Mouse (Mus musculus) Muller cell, postnatal 12 days (primary cell): ENCODE measurements around the gene Paqr6.
A peak's percentile ranks its signal among the peaks of the same experiment; 100 is the strongest.
"Not testable (repeated sequence)": the region's sequence is repeated elsewhere in the genome, so short reads cannot be mapped to it uniquely, and the experiment has no call there.

Experiments used
- DNase-seq: peaks from one replicate; pipeline ENCODE4 v3.0.0-alpha.2; 2015; ENCODE audit errors: inconsistent ontology term

The Paqr6 gene

DNA sequence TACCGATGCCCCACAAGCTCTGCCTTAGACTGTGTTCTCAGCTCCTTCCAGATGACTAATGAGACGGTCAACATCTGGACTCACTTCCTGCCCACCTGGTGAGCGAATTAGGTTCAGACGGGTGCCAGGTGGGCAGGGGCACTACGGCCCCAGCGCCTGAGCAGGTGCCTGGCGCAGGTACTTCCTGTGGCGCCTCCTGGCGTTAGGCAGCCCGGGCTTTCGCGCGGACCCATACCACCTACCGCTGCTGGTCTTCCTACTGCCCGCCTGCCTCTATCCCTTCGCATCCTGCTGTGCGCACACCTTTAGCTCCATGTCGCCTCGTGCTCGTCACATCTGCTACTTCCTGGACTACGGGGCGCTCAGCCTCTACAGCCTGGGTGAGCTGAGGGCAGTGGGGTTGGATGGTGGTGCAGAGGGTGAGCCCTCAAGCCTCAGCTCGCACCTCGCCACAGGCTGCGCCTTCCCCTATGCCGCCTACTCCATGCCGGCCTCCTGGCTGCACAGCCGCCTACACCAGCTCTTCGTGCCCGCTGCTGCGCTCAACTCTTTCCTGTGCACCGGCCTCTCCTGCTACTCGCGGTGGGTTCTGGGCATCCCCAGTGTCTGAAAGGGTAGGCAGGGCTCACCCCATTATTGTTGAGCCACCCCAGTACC lies 1.4 kb downstream of the Paqr6 start:
- no peak for DNase-seq

DNA sequence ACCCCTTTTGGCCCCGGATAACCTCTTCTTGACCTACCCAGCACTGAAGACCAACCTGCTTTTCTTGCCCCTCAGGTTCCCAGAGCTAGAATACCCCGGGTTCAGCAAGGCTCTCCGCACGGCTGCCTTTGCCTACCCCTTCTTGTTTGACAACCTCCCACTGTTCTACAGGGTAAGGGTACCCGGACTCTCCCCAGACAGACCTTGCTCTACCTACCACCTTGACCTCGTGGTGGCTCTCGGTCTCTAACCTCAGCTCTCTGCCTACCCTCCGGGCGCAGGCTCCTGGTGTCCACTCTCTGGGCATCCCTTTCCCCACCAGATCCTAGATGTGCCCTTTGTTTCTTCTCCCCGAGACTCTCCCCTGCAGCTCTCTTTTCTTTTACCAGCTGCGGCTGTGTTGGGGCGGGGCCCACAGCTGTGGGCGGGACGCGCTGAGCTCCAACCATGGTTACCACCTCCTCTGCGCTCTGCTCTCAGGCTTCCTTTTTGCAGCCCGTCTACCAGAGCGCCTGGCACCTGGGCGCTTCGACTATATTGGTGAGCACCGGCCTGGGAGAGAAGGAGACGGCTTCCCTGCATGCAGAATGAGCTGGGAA lies 2.5 kb downstream of the Paqr6 start:
- DNase-seq, result not testable (repeated sequence)

DNA sequence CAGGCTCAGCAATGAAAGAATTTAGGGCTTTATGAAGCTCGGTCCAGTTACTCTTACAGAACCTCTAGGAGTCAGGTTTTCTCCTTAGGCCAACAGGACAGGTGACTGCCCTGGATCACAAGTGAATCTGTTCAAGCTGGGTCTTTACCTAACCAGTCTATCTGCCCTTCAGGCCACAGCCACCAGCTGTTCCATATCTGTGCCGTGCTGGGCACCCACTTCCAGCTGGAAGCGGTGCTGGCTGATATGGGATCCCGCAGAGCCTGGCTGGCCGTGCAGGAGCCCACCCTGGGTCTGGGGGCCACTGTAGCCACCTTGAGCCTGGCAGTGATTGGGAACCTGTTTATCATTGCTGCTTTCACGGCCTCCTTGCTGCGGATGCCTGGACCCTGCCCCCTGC lies 3.1 kb downstream of the Paqr6 start:
- not testable (repeated sequence) for DNase-seq

DNA sequence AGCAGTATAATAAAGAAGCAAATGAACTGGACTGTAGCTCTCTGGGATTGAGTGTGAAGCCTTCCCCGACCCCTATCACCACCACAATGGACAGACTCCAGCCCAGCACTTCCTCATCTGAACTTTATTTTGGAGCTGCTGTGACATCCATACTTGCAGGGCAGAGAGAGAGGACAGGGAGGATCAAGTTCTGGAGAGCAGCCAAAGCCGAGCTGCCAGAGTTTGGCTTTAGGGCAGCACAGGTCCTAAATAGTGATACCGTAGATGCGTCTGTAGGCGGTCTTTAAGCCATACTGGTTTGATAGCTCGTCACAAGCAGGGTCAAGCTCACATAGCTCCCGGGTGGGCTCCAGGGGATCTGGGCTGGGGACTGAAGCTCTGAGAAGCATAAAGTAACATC lies 4.1 kb downstream of the Paqr6 start:
- not testable (repeated sequence) for DNase-seq

DNA sequence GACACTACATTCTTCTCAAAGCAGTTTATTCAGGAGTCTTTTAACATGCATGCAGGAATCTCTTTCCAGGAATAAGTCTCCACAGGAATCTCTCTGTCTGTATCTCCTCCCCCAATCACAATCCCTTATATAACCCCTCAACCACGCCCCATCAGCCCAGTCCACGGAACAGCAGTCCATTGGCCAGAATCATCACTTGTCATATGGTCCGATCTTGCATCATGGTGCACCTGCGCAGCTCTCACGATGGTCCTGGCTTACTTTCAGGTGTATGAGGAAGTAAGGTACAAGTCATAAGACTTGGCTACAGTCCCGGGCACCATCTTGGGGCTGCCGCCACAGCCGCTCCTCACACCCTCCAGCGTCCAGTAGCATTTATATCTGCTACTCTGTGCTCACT lies 8.3 kb downstream of the Paqr6 start, which contains the start of gene Bglap3:
Gene Bglap3, minus strand, starts transcription at position 101 of the 400 bp plus-strand sequence.
- DNase-seq, result not testable (repeated sequence)

DNA sequence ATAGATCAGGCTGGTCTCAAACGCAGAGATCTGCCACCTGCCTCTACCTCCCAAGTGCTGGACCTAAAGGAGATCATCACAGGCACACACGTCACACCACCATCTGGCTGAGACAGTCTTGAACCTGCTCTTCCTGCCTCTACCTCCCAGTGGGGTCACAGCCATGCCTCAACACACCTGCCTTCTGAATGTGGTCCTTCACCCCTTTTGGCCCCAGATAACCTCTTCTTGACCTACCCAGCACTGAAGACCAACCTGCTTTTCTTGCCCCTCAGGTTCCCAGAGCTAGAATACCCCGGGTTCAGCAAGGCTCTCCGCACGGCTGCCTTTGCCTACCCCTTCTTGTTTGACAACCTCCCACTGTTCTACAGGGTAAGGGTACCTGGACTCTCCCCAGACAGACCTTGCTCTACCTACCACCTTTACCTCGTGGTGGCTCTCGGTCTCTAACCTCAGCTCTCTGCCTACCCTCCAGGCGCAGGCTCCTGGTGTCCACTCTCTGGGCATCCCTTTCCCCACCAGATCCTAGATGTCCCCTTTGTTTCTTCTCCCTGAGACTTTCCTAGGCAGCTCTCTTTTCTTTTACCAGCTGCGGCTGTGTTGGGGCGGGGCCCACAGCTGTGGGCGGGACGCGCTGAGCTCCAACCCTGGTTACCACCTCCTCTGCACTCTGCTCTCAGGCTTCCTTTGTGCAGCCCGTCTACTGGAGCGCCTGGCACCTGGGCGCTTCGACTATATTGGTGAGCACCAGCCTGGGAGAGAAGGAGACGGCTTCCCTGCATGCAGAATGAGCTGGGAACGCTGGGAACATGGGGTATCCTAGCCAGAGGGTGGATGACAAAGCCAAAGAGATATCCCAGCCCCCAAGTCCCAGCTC lies 11.6 kb downstream of the Paqr6 start:
- peak; percentile 33 for DNase-seq

DNA sequence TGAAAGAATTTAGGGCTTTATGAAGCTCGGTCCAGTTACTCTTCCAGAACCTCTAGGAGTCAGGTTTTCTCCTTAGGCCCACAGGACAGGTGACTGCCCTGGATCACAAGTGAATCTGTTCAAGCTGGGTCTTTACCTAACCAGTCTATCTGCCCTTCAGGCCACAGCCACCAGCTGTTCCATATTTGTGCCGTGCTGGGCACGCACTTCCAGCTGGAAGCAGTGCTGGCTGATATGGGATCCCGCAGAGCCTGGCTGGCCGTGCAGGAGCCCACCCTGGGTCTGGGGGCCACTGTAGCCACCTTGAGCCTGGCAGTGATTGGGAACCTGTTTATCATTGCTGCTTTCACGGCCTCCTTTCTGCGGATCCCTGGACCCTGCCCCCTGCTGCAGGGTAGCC lies 12.3 kb downstream of the Paqr6 start:
- DNase-seq, result not testable (repeated sequence)

DNA sequence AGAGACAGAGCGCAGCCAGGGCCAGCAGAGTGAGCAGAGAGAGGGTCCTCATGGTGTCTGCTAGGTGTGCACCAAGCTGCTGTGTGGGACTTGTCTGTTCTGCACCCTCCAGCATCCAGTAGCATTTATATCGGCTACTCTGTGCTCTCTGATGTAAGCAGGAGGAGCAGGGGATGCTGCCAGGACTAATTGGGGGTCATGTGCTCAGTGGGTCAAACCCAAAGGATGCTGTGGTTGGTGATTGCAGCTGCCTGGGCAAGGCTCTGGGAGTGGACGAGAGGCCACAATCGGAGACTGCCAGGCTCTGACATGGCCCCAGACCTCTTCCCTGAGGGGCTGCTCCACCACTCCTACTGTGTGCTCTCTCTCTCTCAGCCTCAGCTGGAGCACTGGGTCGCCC lies 14.2 kb downstream of the Paqr6 start, which contains the start of gene Bglap2:
Gene Bglap2, minus strand, starts transcription at position 101 of the 400 bp plus-strand sequence.
- DNase-seq, result not testable (repeated sequence)

DNA sequence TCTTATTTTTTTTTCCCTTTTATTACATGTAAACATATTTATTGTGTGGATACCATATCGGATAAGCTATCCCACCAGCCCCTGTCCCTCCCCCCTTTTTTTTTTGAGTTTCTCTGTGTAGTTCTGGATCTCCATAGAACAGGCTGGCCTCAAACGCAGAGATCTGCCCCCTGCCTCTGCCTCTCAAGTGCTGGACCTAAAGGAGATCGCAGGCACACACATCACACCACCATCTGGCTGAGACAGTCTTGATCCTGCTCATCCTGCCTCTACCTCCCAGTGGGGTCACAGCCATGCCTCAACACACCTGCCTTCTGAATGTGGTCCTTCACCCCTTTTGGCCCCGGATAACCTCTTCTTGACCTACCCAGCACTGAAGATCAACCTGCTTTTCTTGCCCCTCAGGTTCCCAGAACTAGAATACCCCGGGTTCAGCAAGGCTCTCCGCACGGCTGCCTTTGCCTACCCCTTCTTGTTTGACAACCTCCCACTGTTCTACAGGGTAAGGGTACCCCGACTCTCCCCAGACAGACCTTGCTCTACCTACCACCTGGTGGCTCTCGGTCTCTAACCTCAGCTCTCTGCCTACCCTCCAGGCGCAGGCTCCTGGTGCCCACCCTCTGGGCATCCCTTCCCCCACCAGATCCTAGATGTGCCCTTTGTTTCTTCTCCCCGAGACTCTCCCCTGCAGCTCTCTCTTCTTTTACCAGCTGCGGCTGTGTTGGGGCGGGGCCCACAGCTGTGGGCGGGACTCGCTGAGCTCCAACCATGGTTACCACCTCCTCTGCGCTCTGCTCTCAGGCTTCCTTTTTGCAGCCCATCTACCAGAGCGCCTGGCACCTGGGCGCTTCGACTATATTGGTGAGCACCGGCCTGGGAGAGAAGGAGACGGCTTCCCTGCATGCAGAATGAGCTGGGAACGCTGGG lies 17.3 kb downstream of the Paqr6 start:
- DNase-seq, result peak; percentile 23

DNA sequence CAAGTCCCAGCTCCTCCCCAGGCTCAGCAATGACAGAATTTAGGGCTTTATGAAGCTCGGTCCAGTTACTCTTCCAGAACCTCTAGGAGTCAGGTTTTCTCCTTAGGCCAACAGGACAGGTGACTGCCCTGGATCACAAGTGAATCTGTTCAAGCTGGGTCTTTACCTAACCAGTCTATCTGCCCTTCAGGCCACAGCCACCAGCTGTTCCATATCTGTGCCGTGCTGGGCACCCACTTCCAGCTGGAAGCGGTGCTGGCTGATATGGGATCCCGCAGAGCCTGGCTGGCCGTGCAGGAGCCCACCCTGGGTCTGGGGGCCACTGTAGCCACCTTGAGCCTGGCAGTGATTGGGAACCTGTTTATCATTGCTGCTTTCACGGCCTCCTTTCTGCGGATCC lies 18.0 kb downstream of the Paqr6 start:
- DNase-seq, result not testable (repeated sequence)

DNA sequence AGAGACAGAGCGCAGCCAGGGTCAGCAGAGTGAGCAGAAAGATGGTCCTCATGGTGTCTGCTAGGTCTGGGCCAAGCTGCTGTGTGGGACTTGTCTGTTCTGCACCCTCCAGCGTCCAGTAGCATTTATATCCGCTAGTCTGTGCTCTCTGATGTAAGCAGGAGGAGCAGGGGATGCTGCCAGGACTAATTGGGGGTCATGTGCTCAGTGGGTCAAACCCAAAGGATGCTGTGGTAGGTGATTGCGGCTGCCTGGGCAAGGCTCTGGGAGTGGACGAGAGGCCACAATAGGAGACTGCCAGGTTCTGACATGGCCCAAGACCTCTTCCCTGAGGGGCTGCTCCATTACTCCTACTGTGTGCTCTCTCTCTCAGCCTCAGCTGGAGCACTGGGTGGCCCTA lies 20.0 kb downstream of the Paqr6 start, which contains the start of gene Bglap:
Gene Bglap, minus strand, starts transcription at position 101 of the 400 bp plus-strand sequence.
- DNase-seq, result no peak

DNA sequence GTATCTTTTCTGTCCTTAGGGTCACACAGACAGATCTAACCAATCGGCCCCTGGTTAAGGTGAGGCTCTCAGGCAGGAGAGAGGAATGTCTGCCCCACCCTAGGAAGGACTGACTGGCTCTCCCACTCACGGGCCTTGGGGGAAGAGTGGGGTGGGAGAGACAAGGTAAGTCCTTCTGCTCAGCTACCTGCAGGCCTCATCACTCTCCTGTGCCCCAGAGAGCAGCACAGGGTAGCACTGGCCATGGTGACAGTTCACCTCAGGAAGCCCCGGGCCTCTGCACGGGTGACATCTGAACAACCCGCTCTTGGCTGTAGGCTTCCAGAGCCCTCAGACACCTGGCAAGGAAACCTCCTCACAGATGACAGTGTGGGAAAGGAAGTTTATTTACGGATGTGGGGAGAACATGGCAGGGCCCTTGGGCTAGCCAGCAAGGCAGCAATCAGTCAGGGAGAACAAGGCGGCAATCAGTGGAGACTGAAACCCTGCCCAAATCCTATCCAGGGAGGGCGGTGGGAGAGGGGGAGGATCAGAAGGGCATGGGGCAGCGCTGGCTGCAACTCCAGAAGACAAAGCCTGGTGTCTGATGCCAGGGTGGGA lies 29.5 kb downstream of the Paqr6 start:
- no peak for DNase-seq

DNA sequence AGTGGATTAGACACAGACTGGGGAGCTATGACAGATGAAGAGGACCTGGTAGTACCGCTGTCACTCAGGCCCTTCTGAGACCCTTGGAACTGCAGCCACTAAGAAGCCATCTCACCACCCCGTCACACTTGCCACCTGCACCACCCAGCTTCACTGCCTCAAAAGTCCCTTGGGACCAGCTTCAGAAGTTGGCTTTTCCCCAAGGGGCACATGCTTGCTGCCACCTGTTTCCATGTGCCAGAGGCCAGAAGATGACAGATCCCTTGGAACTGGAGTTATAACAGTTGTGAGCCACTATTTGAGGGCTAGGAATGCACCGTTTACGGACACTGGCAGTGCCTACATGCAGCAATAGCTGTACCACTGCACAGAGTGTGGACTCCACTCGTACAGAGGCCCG lies 30.9 kb downstream of the Paqr6 start:
- DNase-seq, result no peak

DNA sequence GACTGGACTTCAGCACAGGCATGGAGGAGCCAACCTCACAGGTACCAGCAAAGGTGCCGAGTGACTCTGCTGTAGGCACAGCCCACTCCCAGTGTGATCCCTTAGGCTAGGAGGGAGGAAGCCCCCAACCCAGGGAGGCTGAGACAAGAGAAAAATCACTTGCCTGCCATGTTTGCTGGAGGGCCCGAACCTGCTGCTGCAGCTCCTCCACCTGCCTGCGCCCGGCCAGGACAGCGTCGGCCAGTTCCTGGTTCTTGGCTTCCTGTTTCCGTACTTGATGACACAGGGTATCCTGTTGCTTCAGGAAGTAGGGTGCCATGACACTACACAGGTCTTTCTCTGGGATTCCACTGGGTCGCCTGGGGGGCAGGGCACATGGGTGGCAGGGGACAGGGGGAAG lies 31.4 kb downstream of the Paqr6 start:
- no peak for DNase-seq

DNA sequence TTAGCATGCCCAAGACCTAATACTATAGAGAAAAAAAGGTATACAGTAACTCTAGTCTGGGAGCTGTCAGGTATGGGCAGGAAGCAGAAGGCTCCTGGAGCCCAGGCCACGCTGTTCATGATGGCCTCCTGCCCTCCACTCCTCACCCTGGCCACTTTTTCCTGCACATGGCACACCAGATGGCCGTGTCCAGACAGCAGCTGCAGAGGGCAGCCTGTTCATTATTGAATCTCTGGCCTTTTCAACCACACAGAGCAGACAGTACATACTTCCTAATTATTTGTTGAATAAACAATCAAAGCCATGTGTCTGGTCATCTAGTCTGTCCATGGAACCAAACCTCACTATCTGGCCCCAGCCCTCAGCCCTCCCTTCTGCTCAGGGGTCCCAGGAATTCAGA lies 34.3 kb downstream of the Paqr6 start:
- peak; percentile 17 for DNase-seq

DNA sequence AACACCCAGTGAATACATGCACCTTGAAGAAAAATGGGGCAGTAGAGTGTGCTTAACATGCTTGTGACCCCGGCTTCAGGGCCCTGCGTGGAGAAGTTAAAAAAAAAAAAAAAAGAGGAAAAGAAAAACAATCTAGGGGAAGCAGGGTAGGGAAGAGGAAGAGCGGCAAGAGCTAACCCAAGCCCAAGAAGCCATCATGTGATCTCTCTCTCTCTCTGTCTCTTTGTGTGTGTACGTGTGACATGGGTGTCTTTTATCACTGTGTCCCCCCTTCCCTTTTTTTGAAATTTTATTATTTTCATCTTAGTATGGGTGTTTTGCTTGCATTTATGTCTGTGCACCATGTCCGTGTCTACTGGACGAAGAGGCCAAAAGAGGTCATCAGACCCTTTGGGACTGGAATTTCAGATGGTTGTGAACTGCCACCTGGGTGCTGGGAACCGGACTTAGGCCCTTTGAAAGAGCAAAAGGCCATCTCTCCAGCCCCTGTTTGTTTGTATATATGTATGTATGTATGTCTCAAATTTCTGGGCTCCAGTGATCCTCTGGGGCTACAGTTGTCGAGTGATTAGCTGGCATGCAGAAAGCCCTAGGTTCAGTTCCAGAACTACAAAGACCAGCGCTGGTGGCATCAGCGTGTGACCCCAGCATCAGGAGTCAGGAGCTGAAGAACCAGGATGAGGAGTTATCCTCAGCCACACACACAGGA lies 39.3 kb downstream of the Paqr6 start:
- DNase-seq, result no peak

DNA sequence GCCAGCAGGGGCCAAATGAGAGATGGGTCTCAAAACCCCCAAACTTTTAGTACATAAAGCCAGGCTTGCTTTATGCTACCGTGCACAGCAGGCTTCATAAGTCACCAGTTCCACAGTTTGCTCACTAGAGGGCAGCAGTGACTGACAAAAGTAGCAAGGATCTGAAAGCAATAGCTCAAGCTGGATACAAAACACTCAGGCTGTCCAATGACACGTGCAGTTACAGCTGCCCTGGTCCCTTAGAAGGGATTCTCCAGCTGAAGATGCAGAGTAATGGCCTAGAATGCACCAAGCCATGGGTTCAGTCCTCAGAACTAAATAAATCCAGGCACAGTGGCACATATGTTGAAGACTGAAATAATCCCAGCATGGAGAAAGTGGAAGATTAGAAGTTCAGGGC lies 42.7 kb downstream of the Paqr6 start:
- DNase-seq, result peak; percentile 70

DNA sequence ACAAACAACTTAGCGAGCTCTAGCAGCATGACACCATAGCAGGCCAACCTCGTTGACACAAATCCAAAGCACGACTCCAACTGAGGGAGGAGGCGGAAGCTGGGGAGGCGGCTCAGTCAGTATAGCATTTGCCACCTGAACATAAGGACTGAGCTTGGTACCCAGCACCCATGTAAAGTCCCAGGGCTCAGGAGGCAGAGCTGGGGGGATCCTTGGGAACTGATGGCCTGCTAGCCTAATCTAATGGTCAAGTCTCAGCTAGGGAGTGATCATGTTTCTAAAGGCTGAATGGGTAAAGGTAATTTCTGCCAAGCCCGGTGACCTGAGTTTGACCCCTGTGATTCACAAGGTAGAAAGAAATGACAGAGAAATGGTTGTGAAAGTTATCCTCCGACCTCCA lies 43.1 kb downstream of the Paqr6 start:
- DNase-seq, result no peak

DNA sequence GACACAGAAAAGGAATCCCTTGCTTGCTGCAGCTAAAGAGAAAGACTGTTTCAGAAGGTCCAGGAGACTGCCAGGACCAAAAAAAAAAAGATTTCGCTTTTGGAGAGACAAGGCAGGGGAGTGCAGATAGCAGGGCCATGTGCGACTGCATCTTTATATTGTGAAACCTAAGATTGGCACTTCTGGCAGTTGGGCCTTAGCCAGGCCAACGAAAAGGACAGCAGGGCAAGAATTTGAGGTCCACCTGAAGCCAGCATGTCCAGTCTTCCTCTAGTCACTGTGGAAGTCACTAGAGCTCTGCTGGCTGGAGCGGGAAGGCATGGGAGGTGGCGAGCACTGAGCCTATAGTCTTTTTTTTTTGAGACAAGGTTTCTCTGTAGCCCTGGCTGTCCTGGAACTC lies 44.6 kb downstream of the Paqr6 start:
- DNase-seq, result no peak
